Mouse (Mus musculus): ENCODE results near the gene Kdm4a. TPM values are rescaled to one million over a fixed set of nuclear protein-coding genes. Genes with fewer than 3 reads are reported as not detected.

The Kdm4a gene
- total RNA-seq, 4 experiments from 2014 or later = 43.4 to 49.0 (median 46.9) TPM

DNA sequence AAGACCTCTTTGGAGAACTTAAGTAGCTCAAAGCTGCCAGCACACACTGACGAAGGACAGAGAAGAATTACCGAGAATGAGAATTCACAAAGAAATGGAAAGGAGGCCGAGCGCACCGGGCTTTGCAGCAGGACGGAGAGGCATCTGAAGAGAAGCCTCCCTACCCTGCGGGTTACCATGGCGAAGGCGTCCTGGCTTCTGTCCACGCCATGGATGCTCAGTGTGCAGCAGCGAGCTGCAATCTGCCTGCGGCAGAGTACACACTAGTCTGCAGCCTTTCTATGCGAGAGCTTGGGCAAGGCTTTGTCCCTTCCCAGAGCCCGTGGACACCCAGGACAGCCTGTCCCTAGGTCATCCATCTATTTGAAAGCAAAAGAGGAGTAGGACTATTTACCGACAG, 23.3 kb downstream of the Kdm4a start:
- no peak for DNase-seq (ENCODE audit: low spot score in 2 of 2)

DNA sequence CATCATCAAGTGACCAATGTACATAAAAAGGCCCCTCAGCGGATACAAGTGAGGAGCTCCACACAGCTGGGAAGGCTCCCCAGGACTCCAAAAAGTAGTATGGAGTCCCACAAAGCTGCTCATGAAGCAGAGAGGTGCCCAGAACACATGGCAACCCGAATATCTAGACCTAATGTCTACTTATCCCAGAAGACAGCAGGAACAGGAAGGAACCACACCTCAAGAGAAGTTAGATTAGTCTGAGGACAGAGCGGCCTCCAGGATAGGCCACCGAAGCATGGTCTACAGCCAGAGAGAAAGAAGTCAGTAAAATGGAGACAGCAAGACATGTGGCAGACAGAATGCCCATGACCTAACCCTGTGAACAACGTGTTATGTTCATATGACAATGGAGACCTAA, 25.0 kb downstream of the Kdm4a start:
- DNase-seq (ENCODE audit: low spot score in 2 of 2) = no peak

DNA sequence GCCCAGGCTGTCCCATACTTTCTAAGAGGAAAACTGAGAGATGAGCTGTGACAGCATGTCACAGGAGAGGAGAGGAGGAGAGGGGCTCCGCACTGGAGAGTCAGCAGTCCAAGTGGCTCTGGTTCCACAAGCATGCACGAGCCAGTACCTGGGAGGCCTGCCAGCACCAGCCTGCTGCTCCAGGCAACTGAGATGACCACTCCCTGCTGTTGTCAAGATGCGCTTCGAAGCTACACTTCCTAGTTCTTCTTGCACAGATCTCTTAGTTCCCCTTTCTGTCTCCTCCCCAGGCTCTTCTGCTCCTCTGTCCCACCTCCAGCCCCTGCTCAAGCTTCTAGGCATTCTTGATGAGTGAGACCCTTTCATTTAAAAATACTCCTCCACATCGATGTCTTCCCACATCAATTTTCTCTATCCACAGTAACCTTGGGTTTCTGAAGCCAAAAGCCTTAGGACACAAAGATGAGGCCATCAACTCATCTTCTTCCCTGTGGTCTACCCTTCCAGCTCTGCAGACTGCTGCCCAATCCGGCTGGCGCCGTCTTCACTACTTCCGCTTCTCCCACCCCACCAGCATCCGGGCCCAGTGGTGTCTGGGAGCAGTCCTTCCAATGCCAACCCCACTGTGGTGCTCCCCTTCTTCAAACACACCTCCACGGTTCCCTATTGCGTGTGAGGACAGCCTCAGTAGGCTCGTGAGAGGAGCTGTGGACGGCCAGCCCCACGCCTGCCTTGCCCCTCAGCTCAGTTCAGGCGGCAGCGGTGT, 27.6 kb downstream of the Kdm4a start:
- DNase-seq (ENCODE audit: low spot score in 2 of 2) = peak in 1 of 2 experiments; percentile 46

DNA sequence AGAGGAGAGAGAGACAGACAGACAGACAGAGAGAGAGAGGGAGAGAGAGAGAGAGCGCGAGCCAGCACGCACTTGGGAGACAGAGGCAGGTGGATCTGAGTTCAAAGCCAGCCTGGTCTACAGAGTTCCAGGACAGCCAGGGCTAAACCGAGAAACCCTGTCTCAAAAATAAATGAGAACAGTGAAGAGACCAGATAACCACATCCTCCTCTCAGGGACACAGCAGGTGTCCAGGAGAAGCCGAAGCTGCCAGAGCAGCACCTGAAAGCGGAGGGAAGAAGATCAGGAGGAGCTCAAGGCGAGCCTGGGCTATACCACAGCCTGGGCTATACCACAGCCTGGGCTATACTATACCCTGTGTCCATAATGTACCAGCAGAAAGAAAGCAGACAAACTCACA, 29.0 kb downstream of the Kdm4a start:
- no peak for DNase-seq (ENCODE audit: low spot score in 2 of 2)

DNA sequence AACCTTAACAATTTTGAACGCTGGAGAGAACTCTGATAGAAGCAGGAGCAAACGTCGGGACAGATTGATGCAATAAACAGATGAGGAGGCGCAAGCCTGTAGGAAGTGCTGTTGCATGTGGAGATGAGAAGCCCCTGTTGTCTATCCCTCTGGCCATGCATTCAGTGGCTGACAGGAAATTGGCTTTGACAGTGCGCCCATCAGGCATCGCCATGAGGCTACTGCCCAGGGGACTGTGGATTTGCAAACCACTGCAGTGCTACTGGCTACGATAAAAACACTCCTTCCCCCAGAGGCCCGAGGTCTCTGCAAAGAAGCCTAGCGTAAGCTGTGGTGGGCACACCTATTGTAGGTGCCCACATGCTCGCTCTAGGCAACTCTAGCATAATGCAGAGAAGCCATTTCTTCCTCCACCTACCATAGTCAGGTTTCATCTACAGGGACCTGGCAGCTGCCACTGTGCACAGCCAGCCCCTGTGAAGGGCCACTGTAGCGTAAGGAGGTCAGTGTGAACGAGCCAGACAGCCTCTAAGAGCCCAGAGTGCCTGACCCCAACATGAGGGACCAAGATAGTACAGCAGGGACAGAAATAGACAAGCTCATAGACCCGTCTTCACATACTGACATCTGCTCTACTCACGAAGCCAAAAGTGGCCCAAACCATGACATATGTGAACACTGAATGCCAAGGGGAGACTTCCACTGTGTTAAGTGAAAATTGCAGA, 29.7 kb downstream of the Kdm4a start:
- no peak for DNase-seq (ENCODE audit: low spot score in 2 of 2)

DNA sequence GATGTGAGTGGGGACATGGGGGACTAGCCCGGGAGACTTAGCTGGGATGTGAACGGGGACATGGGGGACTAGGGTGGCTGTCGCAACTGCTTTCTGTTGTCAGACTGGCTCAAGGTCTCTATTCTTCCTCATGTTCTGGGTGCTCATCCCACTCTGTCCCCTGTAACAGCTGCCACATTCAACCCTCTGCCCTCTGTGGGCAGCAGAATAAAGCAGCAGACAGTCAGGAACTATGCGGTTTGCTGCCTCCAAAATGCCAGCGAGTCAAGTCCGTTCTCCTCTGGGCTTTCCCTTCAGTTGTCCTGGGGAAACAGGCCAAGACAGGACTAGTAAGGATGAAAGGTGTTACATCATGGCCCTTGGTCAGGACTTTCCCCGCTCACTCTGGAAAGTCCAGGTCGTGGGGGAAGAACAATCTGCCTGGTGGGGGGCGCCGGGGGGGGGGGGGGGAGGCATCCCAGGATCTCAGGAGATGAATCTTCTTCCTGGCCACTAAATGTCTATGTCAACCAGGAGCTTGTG, 30.7 kb downstream of the Kdm4a start:
- DNase-seq (ENCODE audit: low spot score in 2 of 2) = no peak

DNA sequence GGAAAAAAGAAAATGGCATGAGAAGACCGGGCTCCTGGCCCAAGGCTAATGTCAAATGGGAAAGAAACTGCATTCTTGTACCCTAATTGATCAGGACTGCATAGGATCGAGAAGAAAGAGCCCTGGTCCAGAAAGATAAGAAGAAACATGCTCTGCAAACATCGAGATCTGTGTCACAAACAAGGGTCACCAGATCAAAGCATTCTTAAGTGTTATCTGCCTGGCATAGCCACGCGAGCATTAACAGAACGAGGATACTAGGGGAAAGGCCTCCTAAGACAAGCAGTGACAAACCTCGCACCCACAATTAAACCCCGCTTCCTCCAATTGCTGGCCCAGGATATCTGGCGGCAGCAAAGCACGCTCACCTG, 31.5 kb downstream of the Kdm4a start:
- no peak for DNase-seq (ENCODE audit: low spot score in 2 of 2)

DNA sequence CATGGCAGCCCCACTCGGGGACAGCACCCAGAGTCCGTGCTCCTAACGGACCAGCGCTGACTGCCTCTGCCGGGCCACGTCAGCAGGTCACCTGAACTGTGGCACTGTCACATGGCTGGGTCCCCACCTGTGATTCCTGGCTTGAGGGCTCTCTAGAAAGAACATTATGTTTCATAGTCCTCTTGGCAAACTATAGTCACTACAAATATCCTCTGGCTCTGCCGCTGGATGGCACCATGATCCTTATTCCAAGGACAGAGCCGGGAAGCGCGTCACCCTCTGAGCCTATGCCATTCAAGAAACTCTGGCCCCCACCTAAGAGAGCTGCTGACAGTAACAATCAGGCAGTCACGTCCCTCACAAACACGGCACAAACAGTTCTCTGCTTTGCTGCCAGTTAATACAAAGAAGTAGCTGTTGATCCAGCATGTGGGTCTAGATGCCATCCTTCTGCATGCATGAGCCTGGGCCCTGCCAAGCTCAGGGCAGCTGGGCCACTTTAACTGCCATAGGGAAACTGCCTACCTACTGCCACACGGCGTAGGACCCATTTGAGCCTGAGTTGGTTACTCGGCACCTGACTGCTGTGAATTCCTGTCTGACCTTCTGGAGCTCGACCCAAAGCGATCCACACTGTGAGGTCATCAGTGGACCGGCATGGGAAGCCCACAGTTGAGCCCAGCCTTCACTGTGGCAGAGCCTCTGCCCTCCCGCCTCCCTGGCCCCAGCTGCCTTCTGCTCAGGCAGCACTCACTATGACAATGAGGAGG, 32.1 kb downstream of the Kdm4a start:
- peak; percentile 75 to 81 for DNase-seq (ENCODE audit: low spot score in 2 of 2)

DNA sequence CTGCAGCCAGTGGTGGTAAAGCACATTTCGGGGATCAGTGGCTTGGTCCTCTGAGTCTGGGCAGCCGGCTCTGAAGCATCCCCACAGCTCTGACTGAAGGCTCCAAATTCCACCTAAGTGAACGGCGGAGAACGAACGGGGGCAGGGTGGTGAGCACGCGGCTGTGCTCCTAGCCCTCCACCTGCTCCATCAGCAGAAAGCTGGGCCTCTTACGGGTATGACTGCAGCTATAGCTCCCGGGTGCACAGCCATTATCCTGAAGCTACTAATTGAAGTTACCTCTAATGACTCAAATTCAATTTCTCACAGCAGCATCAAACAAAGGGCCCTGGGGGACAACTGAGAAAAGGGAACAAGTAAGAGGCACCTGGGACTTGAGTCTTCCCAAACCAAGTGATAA, 32.8 kb downstream of the Kdm4a start:
- no peak for DNase-seq (ENCODE audit: low spot score in 2 of 2)

DNA sequence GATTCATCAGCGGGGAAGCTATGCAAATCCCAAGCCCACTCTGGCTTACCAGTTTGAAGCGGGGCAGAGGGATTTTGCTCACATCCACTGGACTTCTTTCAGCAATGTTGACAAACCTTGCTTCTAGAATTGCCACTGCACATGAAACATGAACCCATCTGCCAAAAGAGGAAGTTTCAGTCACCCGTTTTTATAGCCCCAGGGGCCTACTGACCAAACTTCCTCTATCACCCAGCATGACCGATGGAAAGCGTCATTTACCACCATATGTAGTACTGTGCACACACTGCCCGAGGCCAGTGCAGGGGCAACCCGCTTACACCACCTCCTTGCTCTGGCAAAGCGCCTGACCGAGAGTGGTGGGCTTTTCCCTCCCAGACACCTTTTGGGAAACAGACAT, 35.5 kb downstream of the Kdm4a start:
- DNase-seq (ENCODE audit: low spot score in 2 of 2) = no peak

DNA sequence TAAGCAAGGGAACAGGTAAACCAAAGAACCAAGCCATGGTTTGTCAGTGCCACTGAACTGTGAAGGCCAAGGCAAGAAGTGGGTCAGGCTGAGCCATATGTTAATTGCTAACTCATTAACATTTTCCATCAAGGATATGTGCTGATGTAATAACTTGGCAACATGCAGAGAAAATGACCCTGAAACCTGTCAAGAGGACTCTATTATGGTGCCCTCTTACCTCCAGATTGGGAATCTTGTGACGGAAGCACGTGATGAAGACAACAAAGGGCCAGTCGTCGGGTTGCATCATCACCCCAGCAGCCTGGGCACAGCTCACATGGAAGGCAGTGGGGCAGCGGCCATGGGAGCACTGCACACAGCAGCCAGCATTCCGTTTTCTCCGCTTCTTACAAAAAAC, 36.2 kb downstream of the Kdm4a start:
- no peak for DNase-seq (ENCODE audit: low spot score in 2 of 2)

DNA sequence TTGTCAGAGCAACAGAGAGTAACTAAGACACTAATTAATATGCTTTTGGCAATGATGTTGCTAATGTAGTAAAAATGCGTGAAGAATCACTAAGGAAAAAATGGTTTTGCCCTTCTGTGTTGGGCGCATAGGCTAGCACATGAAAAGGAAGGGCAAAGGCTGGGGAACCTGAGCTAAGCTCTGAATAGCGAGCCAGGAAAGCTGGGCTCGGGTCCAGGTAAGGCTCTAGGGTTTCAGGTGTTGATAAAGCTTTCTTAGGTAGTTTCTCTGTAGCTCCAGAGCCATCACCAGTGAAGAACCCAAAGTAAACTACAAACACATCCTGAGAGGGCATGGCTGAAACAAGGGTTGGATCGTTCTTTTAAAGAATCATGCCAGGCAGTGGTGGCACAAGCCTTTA, 38.3 kb downstream of the Kdm4a start:
- DNase-seq (ENCODE audit: low spot score in 2 of 2) = no peak

DNA sequence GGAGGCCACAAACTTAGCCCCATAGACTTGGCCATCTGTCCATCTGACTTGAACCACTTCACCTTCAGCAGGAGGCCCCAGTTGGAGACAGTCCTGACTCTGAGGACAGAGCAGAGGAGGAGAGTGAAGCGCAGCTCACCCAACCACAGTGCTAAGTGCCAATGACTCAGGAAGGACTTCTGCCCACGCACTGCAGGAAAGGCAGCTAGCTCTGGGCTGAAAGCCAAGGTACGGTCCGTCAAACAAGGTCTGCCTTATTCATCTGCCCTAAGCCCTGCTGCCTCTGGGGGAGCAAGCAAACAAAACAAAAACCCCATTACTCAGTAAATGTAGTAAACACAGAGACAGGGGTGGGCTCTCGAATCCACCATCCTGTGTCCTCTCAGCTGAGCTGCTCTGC, 41.0 kb downstream of the Kdm4a start:
- peak; percentile 74 to 76 for DNase-seq (ENCODE audit: low spot score in 2 of 2)

DNA sequence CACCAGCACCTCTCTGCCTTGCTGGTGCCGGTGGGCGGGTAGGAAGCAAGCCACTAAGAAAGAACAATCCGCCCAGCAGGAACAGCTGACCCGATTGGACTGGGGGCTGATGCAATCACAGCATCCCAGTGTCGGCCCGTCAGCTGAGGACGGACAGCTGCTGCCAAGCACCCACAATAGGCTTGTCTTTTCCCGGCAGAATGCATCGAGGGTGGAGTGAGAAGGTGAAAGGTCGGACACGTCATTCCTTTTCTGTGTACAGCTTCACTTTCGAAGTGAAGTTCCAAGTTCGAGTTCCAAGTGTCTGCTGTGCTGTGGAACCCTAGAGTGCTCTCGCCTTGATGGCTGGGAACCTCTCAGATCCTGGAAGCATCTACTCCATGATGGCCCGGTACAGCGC, 42.0 kb downstream of the Kdm4a start:
- DNase-seq (ENCODE audit: low spot score in 2 of 2) = peak in 1 of 2 experiments; percentile 56

DNA sequence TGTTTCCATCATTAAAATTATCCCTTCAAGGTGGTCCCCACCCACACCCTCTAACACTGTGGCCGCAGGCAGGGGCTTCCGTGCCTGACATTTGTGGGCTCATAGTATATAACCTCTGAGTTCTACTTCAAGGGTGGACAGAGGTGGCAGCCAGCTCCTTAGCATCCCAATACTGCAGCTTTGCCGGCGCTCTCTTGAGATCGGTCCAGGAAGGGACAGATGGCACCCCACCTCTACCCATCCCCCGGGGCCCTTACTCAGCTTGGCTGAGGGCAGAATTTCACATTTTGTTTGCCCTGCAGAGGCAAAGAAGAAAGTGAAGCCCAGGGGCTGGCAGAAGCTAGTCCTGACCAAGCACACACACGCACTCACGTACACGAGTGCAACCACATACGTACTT, 42.5 kb downstream of the Kdm4a start:
- DNase-seq (ENCODE audit: low spot score in 2 of 2) = no peak

DNA sequence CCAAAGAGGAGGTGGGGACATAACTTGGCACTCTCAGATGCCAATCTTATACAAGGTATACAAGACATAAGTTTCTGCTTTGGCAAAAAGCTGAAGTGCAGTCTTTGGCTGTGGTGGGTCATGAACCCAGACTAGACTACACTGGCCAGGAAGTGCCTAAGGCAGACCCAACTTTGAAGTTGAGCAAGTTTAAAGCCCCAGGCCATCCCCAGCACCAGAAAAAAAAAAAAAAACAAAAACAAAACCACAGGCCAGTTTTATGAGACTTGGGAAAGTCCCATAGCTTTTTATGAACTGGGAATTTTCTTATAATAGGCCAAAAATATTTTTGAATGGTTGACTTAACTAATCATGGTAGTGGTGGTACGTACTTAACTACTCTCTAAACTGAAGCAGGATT, 44.4 kb downstream of the Kdm4a start:
- no peak for DNase-seq (ENCODE audit: low spot score in 2 of 2)

DNA sequence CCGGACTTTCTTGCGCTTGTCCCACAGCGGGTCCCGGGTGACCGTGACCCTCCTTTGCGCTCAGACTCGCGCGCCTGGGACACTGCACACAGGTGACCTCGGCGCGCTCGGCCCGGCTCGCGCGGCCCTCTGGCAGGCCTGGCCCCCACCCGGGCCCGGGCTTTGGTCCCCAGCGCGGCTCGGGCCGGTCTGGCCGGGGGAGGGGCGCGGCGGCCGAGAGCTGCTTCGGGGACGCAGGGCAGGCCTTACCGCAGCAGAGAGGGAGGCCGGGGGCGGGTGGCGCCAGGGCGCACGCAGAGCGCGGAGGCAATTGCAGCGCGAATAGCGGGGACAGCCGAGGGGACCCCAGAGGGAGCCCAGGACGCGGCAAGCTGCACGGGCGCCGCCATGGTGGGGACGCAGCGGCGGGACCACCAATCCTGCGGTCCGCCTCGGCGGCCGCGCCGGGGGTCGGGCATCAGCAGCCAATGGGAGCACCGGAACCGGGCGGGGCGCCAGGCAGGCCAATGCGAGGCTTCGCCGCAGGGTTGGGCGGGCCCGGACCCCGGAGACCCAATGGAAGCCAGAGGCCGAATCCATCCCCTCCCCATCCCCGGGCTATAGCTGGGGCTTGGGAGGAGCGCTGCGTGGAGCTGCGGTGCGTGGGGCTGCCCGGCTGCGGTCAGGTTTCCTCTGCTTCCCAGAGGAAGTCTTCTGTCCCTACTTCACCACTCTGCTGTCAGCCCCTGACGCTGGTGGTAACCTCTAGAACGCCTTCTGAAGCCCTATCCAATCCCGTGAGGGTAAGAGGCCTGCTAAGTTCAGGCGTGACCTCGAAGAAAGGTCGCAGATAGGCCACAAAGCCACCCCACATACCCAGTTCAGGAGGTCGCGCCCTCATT, 45.1 kb downstream of the Kdm4a start, which contains the start of gene St3gal3:
St3gal3 (minus strand) TSS at position 430 of the 881 bp plus-strand sequence.
- DNase-seq (ENCODE audit: low spot score in 2 of 2) = peak; percentile 95 to 98

DNA sequence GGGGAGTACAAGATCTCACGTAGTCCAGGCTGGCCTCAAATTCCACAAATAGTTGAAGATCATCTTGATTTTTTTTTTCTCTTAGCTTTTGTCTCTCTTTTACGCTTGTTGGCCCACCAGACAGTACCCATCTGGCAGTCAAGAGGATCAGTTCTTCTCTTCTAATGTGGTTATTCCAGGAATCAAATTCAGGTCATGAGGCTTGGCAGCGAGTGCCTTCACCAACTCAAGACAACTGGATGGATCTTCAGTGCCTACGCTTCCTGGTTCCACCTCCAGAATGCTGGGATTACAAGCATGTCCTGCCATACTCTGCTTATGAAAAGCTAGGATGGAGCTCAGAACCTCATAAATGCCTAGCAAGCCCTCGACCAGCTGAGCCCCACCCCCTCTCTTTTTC, 48.5 kb downstream of the Kdm4a start:
- no peak for DNase-seq (ENCODE audit: low spot score in 2 of 2)

DNA sequence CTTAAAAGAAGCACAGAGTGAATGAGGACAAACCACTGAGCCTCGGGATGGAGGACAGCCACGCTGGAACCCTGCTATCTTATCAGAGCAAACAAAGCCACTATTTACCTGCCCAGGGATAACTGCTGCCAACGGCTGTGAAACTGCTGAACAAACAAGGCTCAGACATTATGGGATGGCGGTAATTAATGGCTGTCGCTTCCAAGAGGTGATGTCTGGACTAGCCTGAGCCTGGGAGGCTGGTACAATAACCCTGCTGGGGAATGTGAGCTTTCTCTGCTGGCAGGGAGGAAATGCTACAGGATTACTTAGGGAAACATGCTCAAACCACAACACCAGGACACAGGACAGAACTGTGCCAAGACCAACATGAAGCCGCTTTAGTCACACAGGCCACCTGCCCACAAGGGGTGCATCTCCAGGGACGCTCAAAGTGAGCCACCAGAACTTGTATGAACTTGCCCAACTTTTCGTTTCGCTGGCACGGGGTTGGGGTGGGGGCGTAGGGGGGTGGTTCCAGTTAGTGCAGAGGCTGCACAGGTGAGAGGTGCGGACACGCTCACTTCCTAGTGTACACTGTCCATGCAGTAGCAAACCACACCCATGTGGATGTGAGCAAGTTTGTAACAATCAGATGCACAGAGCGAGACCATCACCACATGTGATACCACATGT, 56.7 kb downstream of the Kdm4a start:
- DNase-seq (ENCODE audit: low spot score in 2 of 2) = no peak

DNA sequence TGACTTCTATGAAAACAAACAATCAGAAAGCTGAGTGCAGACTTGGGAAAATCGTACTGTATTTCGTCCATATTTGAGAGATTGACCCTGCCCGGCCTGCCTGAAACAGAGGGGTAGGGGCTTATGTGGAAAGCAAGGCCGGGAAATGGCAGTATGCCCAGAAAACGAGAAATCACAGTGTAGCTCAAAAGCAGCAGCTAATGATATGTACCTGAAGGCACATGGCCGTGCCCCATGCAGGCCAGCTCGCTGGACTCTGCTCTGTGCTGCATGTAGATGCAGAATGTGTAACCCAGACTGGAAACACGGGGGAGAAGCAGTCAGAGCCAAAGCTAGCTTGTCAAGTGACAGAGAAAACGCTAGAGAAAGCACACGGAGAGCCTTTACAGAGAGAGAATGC, 57.8 kb downstream of the Kdm4a start:
- no peak for DNase-seq (ENCODE audit: low spot score in 2 of 2)
